Mouse (Mus musculus): ENCODE data around the gene Rsf1. TPM values are rescaled to one million over a fixed set of nuclear protein-coding genes. Genes with fewer than 3 reads are reported as not detected.

The Rsf1 gene
- total and polyA plus RNA-seq, 3 experiments: 5.9 to 21.8 (median 11.9) TPM

DNA sequence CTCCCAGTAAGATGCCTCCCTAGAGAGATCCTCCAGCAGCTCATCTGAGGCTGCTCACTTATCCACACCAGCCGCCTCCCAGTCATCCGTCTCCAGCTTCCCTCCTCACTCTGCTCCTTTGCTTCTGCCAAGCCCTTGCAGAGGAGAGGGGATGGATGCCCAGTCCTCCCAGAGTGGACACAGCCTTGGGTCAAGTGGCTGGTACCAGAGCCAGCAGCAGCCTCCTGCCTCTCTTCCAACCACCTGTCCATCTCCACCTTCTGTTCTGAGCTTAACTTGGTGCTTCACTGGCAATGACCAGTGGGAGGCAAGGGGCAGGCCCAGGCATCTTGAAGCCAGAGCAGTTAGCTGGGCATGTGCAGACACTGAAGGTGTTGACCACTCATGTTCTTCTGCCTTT, 33.2 kb upstream of the Rsf1 start:
- no peak overlapping the region for H3K27ac ChIP-seq (ENCODE audit: insufficient read depth, low read depth)
- peaks cover 6 to 25% of the 10 kb centered on the region in 2 experiments for H3K36me3 ChIP-seq (replicated peaks in 1 of 2; ENCODE audit: control insufficient read depth in 1 of 2, insufficient read depth in 1 of 2, low read length in 1 of 2)
- no peaks in the 10 kb centered on the region for H3K9me3 ChIP-seq (replicated peaks; ENCODE audit: low read length)
- no peaks in the 10 kb centered on the region for H3K27me3 ChIP-seq (replicated peaks)
- dilution Hi-C loops (cut with MboI; ENCODE audit: extremely low pct_ligation_motif_present, extremely low pct_unique_long_range_greater_than_20kb, low sequenced_read_pairs) (no loop called here), in situ Hi-C loops (cut with MboI; ENCODE audit: low pct_ligation_motif_present, low pct_unique_long_range_greater_than_20kb, low sequenced_read_pairs) (no loop called here)
- DNase-seq (ENCODE audit: extremely low read depth): no peak
- no peak overlapping the region for H3K4me2 ChIP-seq (ENCODE audit: insufficient read depth, low read depth, poor library complexity, severe bottlenecking)
- TF ChIP-seq GABPA (IDR thresholded peaks at IDR 0.05; ENCODE audit: insufficient replicate concordance, low read depth, low read length): no peak
- TF ChIP-seq ZMIZ1 (IDR thresholded peaks at IDR 0.05; ENCODE audit: low read depth, low read length): no peak
- no peak for TF ChIP-seq HCFC1 (IDR thresholded peaks at IDR 0.05; ENCODE audit: low read depth, low read length)
- no peak for TF ChIP-seq ZC3H11A (IDR thresholded peaks at IDR 0.05; ENCODE audit: low read depth, low read length)
- TF ChIP-seq EP300 (IDR thresholded peaks at IDR 0.05; ENCODE audit: low read length): no peak
- TF ChIP-seq MXI1 (IDR thresholded peaks at IDR 0.05; ENCODE audit: low read depth, low read length): no peak
- TF ChIP-seq RCOR1 (conservative IDR thresholded peaks at IDR 0.05; ENCODE audit: low read depth, low read length): no peak
- TF ChIP-seq IRF4 (IDR thresholded peaks at IDR 0.05; ENCODE audit: low read depth, low read length): no peak
- TF ChIP-seq PAX5 (IDR thresholded peaks at IDR 0.05; ENCODE audit: low read length): no peak
- TF ChIP-seq CHD1 (IDR thresholded peaks at IDR 0.05; ENCODE audit: low read depth, low read length): no peak
- no peak for TF ChIP-seq BHLHE40 (IDR thresholded peaks at IDR 0.05; ENCODE audit: low read depth, low read length)
- TF ChIP-seq ETS1 (conservative IDR thresholded peaks at IDR 0.05; ENCODE audit: low read depth, low read length): no peak
- no peak for TF ChIP-seq RAD21 (IDR thresholded peaks at IDR 0.05; ENCODE audit: low read depth, low read length)
- no peak for TF ChIP-seq TBP (conservative IDR thresholded peaks at IDR 0.05; ENCODE audit: low read depth, low read length)
- TF ChIP-seq CHD2 (IDR thresholded peaks at IDR 0.05; ENCODE audit: low read length): no peak
- no peak for TF ChIP-seq ZNF384 (IDR thresholded peaks at IDR 0.05; ENCODE audit: low read depth, low read length)
- TF ChIP-seq POLR2A (IDR thresholded peaks at IDR 0.05; ENCODE audit: low read depth, low read length): no peak
- no peak overlapping the region for H3K9ac ChIP-seq (ENCODE audit: insufficient read depth, low read depth)
- no peaks in the 10 kb centered on the region for H3K79me2 ChIP-seq (replicated peaks; ENCODE audit: control insufficient read depth, extremely low read depth, insufficient read depth, poor library complexity, severe bottlenecking)
- H3K4me3 ChIP-seq (replicated peaks in 1 of 3; ENCODE audit: low read depth in 2 of 3, low read length in 2 of 3, poor library complexity in 1 of 3): no peak overlapping the region
- no peaks in the 10 kb centered on the region for H3K4me1 ChIP-seq (ENCODE audit: control insufficient read depth in 1 of 2, insufficient read depth in 2 of 2)

DNA sequence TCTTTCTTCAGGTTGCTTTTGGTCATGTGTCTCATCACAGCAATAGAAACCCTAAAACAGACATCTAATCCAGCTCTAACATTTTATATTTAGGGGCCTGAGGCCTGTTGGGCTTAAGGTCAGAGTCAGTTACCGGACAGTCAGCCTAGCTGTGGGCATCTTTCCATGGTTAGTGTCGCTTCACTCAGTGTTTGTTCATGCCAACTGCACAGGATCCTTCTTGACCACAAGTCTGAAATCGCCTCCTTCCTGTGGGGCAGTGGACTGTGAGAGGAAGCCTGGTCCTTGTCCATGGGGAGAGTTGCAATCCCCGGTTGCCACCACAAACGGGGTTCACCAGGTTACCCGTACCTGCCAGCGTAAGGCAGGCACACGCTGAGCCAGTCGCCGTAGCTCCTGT, 30.4 kb upstream of the Rsf1 start:
- in situ Hi-C loops (cut with MboI; ENCODE audit: low pct_ligation_motif_present, low pct_unique_long_range_greater_than_20kb, low sequenced_read_pairs): no loop called here
- dilution Hi-C loops (cut with MboI; ENCODE audit: extremely low pct_ligation_motif_present, extremely low pct_unique_long_range_greater_than_20kb, low sequenced_read_pairs): no loop called here
- H3K9ac ChIP-seq (ENCODE audit: insufficient read depth, low read depth): no peak overlapping the region
- no peak overlapping the region for H3K27ac ChIP-seq (ENCODE audit: insufficient read depth, low read depth)
- no peak for TF ChIP-seq SMC3 (IDR thresholded peaks at IDR 0.05; ENCODE audit: low read depth, low read length)
- TF ChIP-seq RCOR1 (conservative IDR thresholded peaks at IDR 0.05; ENCODE audit: low read depth, low read length): no peak
- no peak for TF ChIP-seq CHD1 (IDR thresholded peaks at IDR 0.05; ENCODE audit: low read depth, low read length)
- TF ChIP-seq ETS1 (conservative IDR thresholded peaks at IDR 0.05; ENCODE audit: low read depth, low read length): no peak
- no peak for TF ChIP-seq NRF1 (IDR thresholded peaks at IDR 0.05; ENCODE audit: low read depth, low read length)
- TF ChIP-seq ZKSCAN1 (IDR thresholded peaks at IDR 0.05; ENCODE audit: borderline replicate concordance, low read depth, low read length): no peak
- TF ChIP-seq TBP (conservative IDR thresholded peaks at IDR 0.05; ENCODE audit: low read depth, low read length): no peak
- no peak for TF ChIP-seq MYC (IDR thresholded peaks at IDR 0.05; ENCODE audit: low read depth, low read length)
- no peak for TF ChIP-seq POLR2AphosphoS2 (IDR thresholded peaks at IDR 0.05; ENCODE audit: low read depth, low read length)
- TF ChIP-seq E2F4 (IDR thresholded peaks at IDR 0.05; ENCODE audit: insufficient replicate concordance, low read depth, low read length): no peak
- no peak for TF ChIP-seq MAX (IDR thresholded peaks at IDR 0.05; ENCODE audit: low read length)
- no peak for TF ChIP-seq ZNF384 (IDR thresholded peaks at IDR 0.05; ENCODE audit: low read depth, low read length)
- TF ChIP-seq SIN3A (IDR thresholded peaks at IDR 0.05; ENCODE audit: low read length): no peak
- no peak for TF ChIP-seq ZC3H11A (IDR thresholded peaks at IDR 0.05; ENCODE audit: low read depth, low read length)
- no peak for TF ChIP-seq GABPA (IDR thresholded peaks at IDR 0.05; ENCODE audit: insufficient replicate concordance, low read depth, low read length)
- no peak for TF ChIP-seq USF1 (IDR thresholded peaks at IDR 0.05; ENCODE audit: low read depth, low read length)
- TF ChIP-seq NELFE (IDR thresholded peaks at IDR 0.05; ENCODE audit: low read depth, low read length): no peak
- TF ChIP-seq PAX5 (IDR thresholded peaks at IDR 0.05; ENCODE audit: low read length): no peak
- no peaks in the 10 kb centered on the region for H3K27me3 ChIP-seq (replicated peaks)
- H3K4me1 ChIP-seq (ENCODE audit: control insufficient read depth in 1 of 2, insufficient read depth in 2 of 2): no peaks in the 10 kb centered on the region
- H3K79me2 ChIP-seq (replicated peaks; ENCODE audit: control insufficient read depth, extremely low read depth, insufficient read depth, poor library complexity, severe bottlenecking): no peaks in the 10 kb centered on the region
- H3K4me2 ChIP-seq (ENCODE audit: insufficient read depth, low read depth, poor library complexity, severe bottlenecking): no peak overlapping the region
- no peak for DNase-seq (ENCODE audit: extremely low read depth)
- H3K4me3 ChIP-seq (replicated peaks in 1 of 3; ENCODE audit: low read depth in 2 of 3, low read length in 2 of 3, poor library complexity in 1 of 3): no peak overlapping the region
- peaks cover 0 to 4% of the 10 kb centered on the region in 2 experiments for H3K36me3 ChIP-seq (replicated peaks in 1 of 2; ENCODE audit: control insufficient read depth in 1 of 2, insufficient read depth in 1 of 2, low read length in 1 of 2)
- no peaks in the 10 kb centered on the region for H3K9me3 ChIP-seq (replicated peaks; ENCODE audit: low read length)
